Mouse (Mus musculus): ENCODE measurements at regions not wholly inside any gene's neighbourhood (a gene's known extent, or its start where the extent isn't known, plus 50 kb on each side); places are given as distances from the start of the nearest gene placed in this dataset.

DNA sequence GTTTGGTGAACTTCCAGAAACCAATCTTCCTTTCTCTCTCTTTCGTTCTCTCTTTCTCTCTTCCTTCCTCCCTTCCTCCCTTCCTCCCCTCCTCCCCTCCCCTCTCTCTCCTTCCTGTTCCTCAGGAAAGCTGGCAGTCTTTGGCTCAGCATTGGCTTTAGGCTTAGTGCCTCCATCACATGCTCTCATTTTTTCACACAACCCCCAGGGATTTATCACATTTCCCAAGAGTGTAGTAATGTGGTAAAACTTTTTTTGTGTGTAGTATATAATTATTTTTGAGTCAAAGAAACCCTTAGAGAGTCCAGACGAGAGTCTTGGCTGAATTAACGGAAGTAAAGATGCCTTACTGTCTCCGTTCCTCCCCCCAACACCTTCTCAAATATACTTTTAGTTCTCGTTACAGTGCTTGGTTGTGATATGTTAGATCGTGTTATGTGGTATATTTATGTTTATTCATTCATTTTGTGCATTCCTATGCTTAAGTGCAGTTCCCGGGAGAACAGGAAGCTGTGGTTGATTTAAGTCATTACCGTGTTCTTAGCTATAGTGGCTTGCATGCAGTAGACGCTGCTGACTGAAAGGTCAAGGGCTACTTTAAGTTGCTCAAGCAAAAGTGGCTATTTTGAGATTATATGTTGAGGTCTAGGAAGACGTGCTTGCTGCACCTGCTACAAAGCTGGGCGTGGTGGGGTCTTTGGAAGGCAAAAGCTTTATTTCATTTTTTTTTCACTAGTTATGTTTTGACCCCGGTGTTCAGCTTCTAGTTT lies 194.7 kb upstream of the Gjb5 start:
- Histone ChIP-seq H3K9me3 (replicated peaks; ENCODE audit: low read length) (peaks cover 64% of the 10 kb centered on the region), H3K4me3 (replicated peaks in 1 of 3; ENCODE audit: low read depth in 2 of 3, low read length in 2 of 3, poor library complexity in 1 of 3) (no peak overlapping the region), H3K4me2 (ENCODE audit: insufficient read depth, low read depth, poor library complexity, severe bottlenecking) (no peak overlapping the region), H3K36me3 (replicated peaks in 1 of 2; ENCODE audit: control insufficient read depth in 1 of 2, insufficient read depth in 1 of 2, low read length in 1 of 2) (no peaks in the 10 kb centered on the region), H3K79me2 (replicated peaks; ENCODE audit: control insufficient read depth, extremely low read depth, insufficient read depth, poor library complexity, severe bottlenecking) (no peaks in the 10 kb centered on the region), H3K9ac (ENCODE audit: insufficient read depth, low read depth) (no peak overlapping the region), H3K27me3 (replicated peaks) (no peaks in the 10 kb centered on the region), H3K4me1 (ENCODE audit: control insufficient read depth in 1 of 2, insufficient read depth in 2 of 2) (no peaks in the 10 kb centered on the region), H3K27ac (ENCODE audit: insufficient read depth, low read depth) (no peak overlapping the region)
- in situ Hi-C loops (cut with MboI; ENCODE audit: low pct_ligation_motif_present, low pct_unique_long_range_greater_than_20kb, low sequenced_read_pairs) (no loop called here), dilution Hi-C loops (cut with MboI; ENCODE audit: extremely low pct_ligation_motif_present, extremely low pct_unique_long_range_greater_than_20kb, low sequenced_read_pairs) (no loop called here)
- TF ChIP-seq CHD2 (IDR thresholded peaks at IDR 0.05; ENCODE audit: low read length): no peak
- no peak for TF ChIP-seq UBTF (IDR thresholded peaks at IDR 0.05; ENCODE audit: low read depth, low read length)
- TF ChIP-seq CHD1 (IDR thresholded peaks at IDR 0.05; ENCODE audit: low read depth, low read length): no peak
- no peak for TF ChIP-seq HCFC1 (IDR thresholded peaks at IDR 0.05; ENCODE audit: low read depth, low read length)
- no peak for TF ChIP-seq MYC (IDR thresholded peaks at IDR 0.05; ENCODE audit: low read depth, low read length)
- TF ChIP-seq ZMIZ1 (IDR thresholded peaks at IDR 0.05; ENCODE audit: low read depth, low read length): no peak
- no peak for TF ChIP-seq MXI1 (IDR thresholded peaks at IDR 0.05; ENCODE audit: low read depth, low read length)
- no peak for TF ChIP-seq ZKSCAN1 (IDR thresholded peaks at IDR 0.05; ENCODE audit: borderline replicate concordance, low read depth, low read length)
- no peak for DNase-seq (ENCODE audit: extremely low read depth)

DNA sequence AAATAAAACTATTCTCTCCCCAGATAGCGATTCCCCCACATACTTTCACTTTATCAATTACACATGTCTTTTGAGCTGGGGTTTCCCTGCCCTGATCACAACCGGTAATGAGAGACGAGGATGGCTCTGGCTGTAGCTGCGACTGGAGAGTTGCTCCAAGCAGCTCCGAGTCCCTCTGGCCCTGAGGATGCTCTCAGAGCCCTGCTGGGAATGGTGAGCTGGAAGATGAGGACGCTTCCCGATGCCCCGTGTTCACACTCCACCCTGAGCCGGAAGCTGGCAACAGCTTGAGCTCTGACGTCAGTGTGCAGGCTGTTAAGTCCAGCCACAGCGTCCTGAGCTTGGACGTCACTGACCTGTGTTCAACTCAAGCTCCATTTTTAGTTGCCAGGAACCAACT lies 191.6 kb upstream of the Gjb5 start:
- no peak for DNase-seq (ENCODE audit: extremely low read depth)
- peaks cover 72% of the 10 kb centered on the region for H3K9me3 ChIP-seq (replicated peaks; ENCODE audit: low read length)
- in situ Hi-C loops (cut with MboI; ENCODE audit: low pct_ligation_motif_present, low pct_unique_long_range_greater_than_20kb, low sequenced_read_pairs): no loop called here
- H3K36me3 ChIP-seq (replicated peaks in 1 of 2; ENCODE audit: control insufficient read depth in 1 of 2, insufficient read depth in 1 of 2, low read length in 1 of 2): no peaks in the 10 kb centered on the region
- H3K9ac ChIP-seq (ENCODE audit: insufficient read depth, low read depth): no peak overlapping the region
- TF ChIP-seq NELFE (IDR thresholded peaks at IDR 0.05; ENCODE audit: low read depth, low read length): no peak
- no peak for TF ChIP-seq JUND (conservative IDR thresholded peaks at IDR 0.05; ENCODE audit: low read depth, low read length)
- no peak for TF ChIP-seq UBTF (IDR thresholded peaks at IDR 0.05; ENCODE audit: low read depth, low read length)
- H3K27me3 ChIP-seq (replicated peaks): no peaks in the 10 kb centered on the region
- no peak overlapping the region for H3K4me2 ChIP-seq (ENCODE audit: insufficient read depth, low read depth, poor library complexity, severe bottlenecking)
- no peak overlapping the region for H3K27ac ChIP-seq (ENCODE audit: insufficient read depth, low read depth)
- no peak overlapping the region for H3K4me3 ChIP-seq (replicated peaks in 1 of 3; ENCODE audit: low read depth in 2 of 3, low read length in 2 of 3, poor library complexity in 1 of 3)
- H3K79me2 ChIP-seq (replicated peaks; ENCODE audit: control insufficient read depth, extremely low read depth, insufficient read depth, poor library complexity, severe bottlenecking): no peaks in the 10 kb centered on the region
- H3K4me1 ChIP-seq (ENCODE audit: control insufficient read depth in 1 of 2, insufficient read depth in 2 of 2): no peaks in the 10 kb centered on the region
- dilution Hi-C loops (cut with MboI; ENCODE audit: extremely low pct_ligation_motif_present, extremely low pct_unique_long_range_greater_than_20kb, low sequenced_read_pairs): no loop called here

DNA sequence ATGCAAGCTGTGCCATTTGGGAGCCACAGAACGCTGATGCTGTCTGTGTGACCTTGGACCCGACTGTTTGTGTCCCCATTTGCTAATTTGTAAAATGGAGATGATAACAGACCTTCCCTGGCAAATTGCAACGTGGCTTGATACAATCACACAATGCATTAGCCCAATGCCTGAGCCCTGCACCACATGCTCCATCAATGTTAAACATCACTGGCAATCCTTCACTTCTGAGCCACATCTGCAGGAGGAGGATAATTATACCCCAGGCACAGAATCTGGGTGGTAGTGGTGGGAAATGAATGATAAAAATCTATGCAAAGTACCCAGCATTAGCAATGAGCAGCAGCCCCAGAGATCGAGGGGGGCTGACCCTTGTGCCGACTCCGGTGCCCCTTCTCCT lies 191.0 kb upstream of the Gjb5 start:
- no peak overlapping the region for H3K4me2 ChIP-seq (ENCODE audit: insufficient read depth, low read depth, poor library complexity, severe bottlenecking)
- DNase-seq (ENCODE audit: extremely low read depth): no peak
- no peak overlapping the region for H3K27ac ChIP-seq (ENCODE audit: insufficient read depth, low read depth)
- H3K36me3 ChIP-seq (replicated peaks in 1 of 2; ENCODE audit: control insufficient read depth in 1 of 2, insufficient read depth in 1 of 2, low read length in 1 of 2): no peaks in the 10 kb centered on the region
- in situ Hi-C loops (cut with MboI; ENCODE audit: low pct_ligation_motif_present, low pct_unique_long_range_greater_than_20kb, low sequenced_read_pairs) (no loop called here), dilution Hi-C loops (cut with MboI; ENCODE audit: extremely low pct_ligation_motif_present, extremely low pct_unique_long_range_greater_than_20kb, low sequenced_read_pairs) (no loop called here)
- no peaks in the 10 kb centered on the region for H3K4me1 ChIP-seq (ENCODE audit: control insufficient read depth in 1 of 2, insufficient read depth in 2 of 2)
- H3K9me3 ChIP-seq (replicated peaks; ENCODE audit: low read length): peaks cover 71% of the 10 kb centered on the region
- no peak for TF ChIP-seq NRF1 (IDR thresholded peaks at IDR 0.05; ENCODE audit: low read depth, low read length)
- no peak for TF ChIP-seq KAT2A (IDR thresholded peaks at IDR 0.05; ENCODE audit: insufficient replicate concordance, low read length)
- no peak for TF ChIP-seq HCFC1 (IDR thresholded peaks at IDR 0.05; ENCODE audit: low read depth, low read length)
- no peak for TF ChIP-seq MAFK (IDR thresholded peaks at IDR 0.05; ENCODE audit: insufficient replicate concordance, low read length)
- no peak for TF ChIP-seq BHLHE40 (IDR thresholded peaks at IDR 0.05; ENCODE audit: low read depth, low read length)
- no peak for TF ChIP-seq ZKSCAN1 (IDR thresholded peaks at IDR 0.05; ENCODE audit: borderline replicate concordance, low read depth, low read length)
- TF ChIP-seq ELF1 (IDR thresholded peaks at IDR 0.05; ENCODE audit: low read depth, low read length): no peak
- no peak for TF ChIP-seq ZC3H11A (IDR thresholded peaks at IDR 0.05; ENCODE audit: low read depth, low read length)
- TF ChIP-seq ETS1 (conservative IDR thresholded peaks at IDR 0.05; ENCODE audit: low read depth, low read length): no peak
- no peak for TF ChIP-seq ZMIZ1 (IDR thresholded peaks at IDR 0.05; ENCODE audit: low read depth, low read length)
- no peak for TF ChIP-seq TCF12 (IDR thresholded peaks at IDR 0.05; ENCODE audit: low read depth, low read length)
- TF ChIP-seq IRF4 (IDR thresholded peaks at IDR 0.05; ENCODE audit: low read depth, low read length): no peak
- TF ChIP-seq MEF2A (IDR thresholded peaks at IDR 0.05; ENCODE audit: borderline replicate concordance, low read depth, low read length): no peak
- no peak for TF ChIP-seq POLR2AphosphoS2 (IDR thresholded peaks at IDR 0.05; ENCODE audit: low read depth, low read length)
- TF ChIP-seq CTCF (conservative IDR thresholded peaks at IDR 0.05 in 1 of 2, IDR thresholded peaks at IDR 0.05 in 1 of 2; ENCODE audit: low read depth in 2 of 2, low read length in 2 of 2): no peak
- TF ChIP-seq MYC (IDR thresholded peaks at IDR 0.05; ENCODE audit: low read depth, low read length): no peak
- TF ChIP-seq JUND (conservative IDR thresholded peaks at IDR 0.05; ENCODE audit: low read depth, low read length): no peak
- TF ChIP-seq NELFE (IDR thresholded peaks at IDR 0.05; ENCODE audit: low read depth, low read length): no peak
- no peak for TF ChIP-seq MAZ (IDR thresholded peaks at IDR 0.05; ENCODE audit: low read depth, low read length)
- TF ChIP-seq UBTF (IDR thresholded peaks at IDR 0.05; ENCODE audit: low read depth, low read length): no peak
- no peak overlapping the region for H3K9ac ChIP-seq (ENCODE audit: insufficient read depth, low read depth)
- no peaks in the 10 kb centered on the region for H3K79me2 ChIP-seq (replicated peaks; ENCODE audit: control insufficient read depth, extremely low read depth, insufficient read depth, poor library complexity, severe bottlenecking)
- no peak overlapping the region for H3K4me3 ChIP-seq (replicated peaks in 1 of 3; ENCODE audit: low read depth in 2 of 3, low read length in 2 of 3, poor library complexity in 1 of 3)
- no peaks in the 10 kb centered on the region for H3K27me3 ChIP-seq (replicated peaks)

Measured in CH12.LX (cell line).